Mouse (Mus musculus) lung, postnatal 0 days (tissue): ENCODE results near the gene Hba-a2. TPM values are rescaled to one million over a fixed set of nuclear protein-coding genes. Genes with fewer than 3 reads are reported as not detected.

Experiments used
- ATAC-seq: fragments of 200-750 bp; cut with Nextera tagmentation; 2 replicates; pipeline ENCODE4 v1.8.0; 2017; ENCODE audit warnings: moderate library complexity
- DNase-seq: peaks from one replicate; pipeline ENCODE4 v3.0.0-alpha.2; 2016; ENCODE audit warnings: low spot score
- H3K27ac ChIP-seq: fragments of 300-500 bp; sonication (generic); 2 replicates; pipeline ENCODE4 v1.5.1; 2014; ENCODE audit warnings: antibody characterized with exemption, mild to moderate bottlenecking, low read length, mixed read lengths
- H3K27me3 ChIP-seq: fragments of 300-500 bp; sonication (generic); replicated peaks from 2 replicates; pipeline ENCODE4 v1.6.1; 2014; ENCODE audit warnings: low read length, mixed read lengths; ENCODE audit not compliant: insufficient read depth
- H3K36me3 ChIP-seq: fragments of 300-500 bp; sonication (generic); 2 replicates; pipeline ENCODE4 v1.6.1; 2014; ENCODE audit warnings: low read length, mixed read lengths; ENCODE audit not compliant: insufficient read depth
- H3K4me1 ChIP-seq: fragments of 300-500 bp; sonication (generic); 2 replicates; pipeline ENCODE4 v1.6.1; 2014; ENCODE audit warnings: antibody characterized with exemption, low read depth, low read length, mixed read lengths; ENCODE audit not compliant: insufficient read depth
- H3K4me2 ChIP-seq: fragments of 300-500 bp; sonication (generic); replicated peaks from 2 replicates; pipeline ENCODE4 v1.6.1; 2014; ENCODE audit warnings: low read depth, mild to moderate bottlenecking, low read length, moderate library complexity, mixed read lengths
- H3K4me3 ChIP-seq: fragments of 300-500 bp; sonication (generic); 2 replicates; pipeline ENCODE4 v1.5.1; 2014; ENCODE audit warnings: low read depth, low read length
- H3K9ac ChIP-seq: fragments of 300-500 bp; sonication (generic); replicated peaks from 2 replicates; pipeline ENCODE4 v1.6.1; 2014; ENCODE audit warnings: low read depth, mild to moderate bottlenecking
- H3K9me3 ChIP-seq: fragments of 300-500 bp; sonication (generic); 2 replicates; pipeline ENCODE4 v1.6.1; 2016; ENCODE audit warnings: low read length, mixed read lengths
- CTCF ChIP-seq: IDR thresholded peaks from 2 replicates; pipeline ENCODE4 v1.5.1; 2016; ENCODE audit warnings: antibody characterized with exemption, mild to moderate bottlenecking
- EP300 ChIP-seq: IDR thresholded peaks from 2 replicates; pipeline ENCODE4 v1.6.1; 2016; ENCODE audit warnings: antibody characterized with exemption, mild to moderate bottlenecking, control low read depth
- WGBS: fragments of 180-500 bp; shearing (Covaris S2); extraction: QIAGEN DNeasy Blood & Tissue Kit; methylation state at CpG from one replicate; pipeline ENCODE4 v1.1.7; 2014; 5-methylcytosine and 5-hydroxymethylcytosine counted together
- polyA plus RNA-seq: library from polyadenylated mRNA; unstranded; fragments of >200 nt; fragmentation: Nextera tagmentation; extraction: Ambion mirVana; gene quantifications from 2 replicates; pipeline ENCODE4 v1.2.1, GENCODE M21; 2015

Hba-a2 gene
- polyA plus RNA-seq, 1 experiment from 2014 or later = 27,628 TPM

DNA sequence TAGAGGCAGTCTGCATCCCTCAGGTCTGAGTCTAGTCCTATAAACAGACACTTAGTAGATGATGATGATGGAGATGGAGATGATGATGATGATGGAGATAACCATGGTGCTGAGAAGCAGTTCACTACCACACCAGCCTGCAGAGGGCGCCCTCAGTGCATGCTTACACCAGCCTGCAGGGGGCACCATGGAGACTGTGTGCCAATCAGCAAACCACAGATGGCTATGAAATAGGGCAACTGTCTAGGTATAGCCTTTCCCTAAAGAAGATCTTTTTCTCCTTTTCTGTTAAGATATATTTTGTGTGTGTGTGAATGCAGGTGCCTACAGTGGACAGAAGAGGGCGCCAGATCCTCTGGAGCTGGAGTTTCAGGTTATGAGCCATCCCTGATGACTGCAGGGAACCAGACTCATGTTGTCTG lies 46.5 kb downstream of the Hba-a2 start:
- ATAC-seq = no peak
- H3K9ac ChIP-seq = no peak overlapping the region
- WGBS = 13% methylated on average over 2 of the region's 2 CpGs
- no peak overlapping the region for H3K27ac ChIP-seq
- H3K9me3 ChIP-seq = no peaks in the 10 kb centered on the region
- H3K4me3 ChIP-seq = no peak overlapping the region
- peak; percentile 62 for DNase-seq
- H3K36me3 ChIP-seq = no peaks in the 10 kb centered on the region
- H3K4me2 ChIP-seq = no peak overlapping the region
- peaks cover 9% of the 10 kb centered on the region; the same call in 1 of the 2 replicates for H3K4me1 ChIP-seq
- H3K27me3 ChIP-seq = no peaks in the 10 kb centered on the region
- TF ChIP-seq EP300 (no peak), CTCF (peak; percentile 92)

DNA sequence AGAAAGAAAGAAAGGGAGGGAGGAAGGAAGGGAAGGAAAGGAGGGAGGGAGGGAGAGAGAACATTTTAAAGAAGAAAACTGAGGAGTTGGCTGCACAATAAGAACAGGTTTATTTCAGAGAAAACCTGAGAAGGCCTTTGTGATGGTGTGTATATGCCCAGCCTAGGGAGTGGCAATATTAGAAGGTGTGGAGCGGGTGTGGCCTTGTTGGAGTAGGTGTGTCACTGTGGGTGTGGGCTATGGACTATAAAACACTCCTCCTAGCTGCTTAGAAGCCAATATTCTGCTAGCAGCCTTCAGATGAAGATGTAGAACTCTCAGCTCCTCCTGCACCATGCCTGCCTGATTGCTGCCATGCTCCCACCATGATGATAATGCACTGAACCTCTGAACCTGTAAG lies 47.1 kb downstream of the Hba-a2 start:
- Histone ChIP-seq H3K27ac (no peak overlapping the region), H3K4me2 (no peak overlapping the region), H3K9ac (no peak overlapping the region), H3K9me3 (no peaks in the 10 kb centered on the region), H3K36me3 (no peaks in the 10 kb centered on the region), H3K27me3 (no peaks in the 10 kb centered on the region), H3K4me3 (no peak overlapping the region), H3K4me1 (peaks cover 9% of the 10 kb centered on the region; the same call in 1 of the 2 replicates)
- TF ChIP-seq CTCF = no peak
- no peak for TF ChIP-seq EP300
- 100% methylated on average over 1 of the region's 1 CpGs for WGBS
- ATAC-seq (no peak), DNase-seq (no peak)

DNA sequence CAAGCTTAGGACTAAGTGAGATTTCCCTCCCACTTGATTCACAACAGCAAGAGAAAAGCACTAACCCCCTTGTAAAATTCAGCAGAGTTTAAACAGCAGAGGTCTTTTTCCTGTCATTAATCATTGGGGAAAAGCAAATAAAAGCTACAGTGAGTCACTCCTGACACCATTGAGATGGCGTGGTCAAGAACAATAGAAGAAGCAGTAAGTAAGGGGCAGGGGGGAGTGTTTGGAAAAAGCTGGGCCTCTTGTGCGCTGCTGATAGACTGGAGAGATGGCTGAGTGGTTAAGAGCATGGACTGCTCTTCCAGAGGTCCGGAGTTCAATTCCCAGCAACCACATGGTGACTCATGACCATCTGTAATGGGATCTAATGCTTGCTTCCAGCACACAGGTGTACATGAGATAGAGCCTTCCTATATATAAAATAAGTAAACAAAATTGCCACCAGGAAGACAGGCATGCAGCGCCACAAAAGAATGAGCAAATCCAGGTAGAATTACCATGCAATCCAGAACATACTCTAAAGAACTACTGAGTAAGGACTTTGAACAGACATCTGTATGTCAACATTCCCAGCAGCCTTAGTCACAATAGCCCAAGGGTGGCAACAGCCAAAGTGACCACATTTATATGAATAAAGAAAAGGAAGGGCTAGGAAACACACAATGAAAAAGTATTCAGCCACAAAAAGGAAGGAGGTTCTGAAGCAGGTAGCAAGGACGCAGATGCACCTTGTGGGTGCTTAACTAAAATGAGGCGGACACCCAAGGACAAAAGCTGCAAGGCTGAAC lies 49.4 kb downstream of the Hba-a2 start:
- no peak overlapping the region for H3K27ac ChIP-seq
- DNase-seq = peak; percentile 53
- H3K4me3 ChIP-seq = no peak overlapping the region
- no peaks in the 10 kb centered on the region for H3K36me3 ChIP-seq
- H3K4me2 ChIP-seq = no peak overlapping the region
- no peaks in the 10 kb centered on the region for H3K27me3 ChIP-seq
- H3K4me1 ChIP-seq = peaks cover 9% of the 10 kb centered on the region; the same call in 1 of the 2 replicates
- WGBS = 58% methylated on average over 6 of the region's 6 CpGs
- H3K9ac ChIP-seq = no peak overlapping the region
- H3K9me3 ChIP-seq = no peaks in the 10 kb centered on the region
- ATAC-seq = peak; percentile 27
- TF ChIP-seq CTCF (no peak), EP300 (no peak)

Other genes starting within 250 kb of the Hba-a2 start
- 0.05 TPM in 1 of 2 replicates, not detected in the other for gene Il9r, start 96.2 kb upstream of the Hba-a2 start, polyA plus RNA-seq
- 18.9 and 20.8 TPM in 2 replicates for gene Snrnp25, start 91.1 kb upstream of the Hba-a2 start, polyA plus RNA-seq
- 54.8 and 58.5 TPM in 2 replicates for gene Rhbdf1, start 74.2 kb upstream of the Hba-a2 start, polyA plus RNA-seq
- gene Mpg, start 70.0 kb upstream of the Hba-a2 start, polyA plus RNA-seq = 22.9 and 25.9 TPM in 2 replicates
- gene Nprl3, start 28.8 kb upstream of the Hba-a2 start, polyA plus RNA-seq = 33.6 TPM in 2 replicates
- 5.0 and 7.7 TPM in 2 replicates for gene Hba-x, start 20.1 kb upstream of the Hba-a2 start, polyA plus RNA-seq
- 11,284 and 13,685 TPM in 2 replicates for gene Hba-a1, start 13.0 kb upstream of the Hba-a2 start, polyA plus RNA-seq
- 2.8 and 4.0 TPM in 2 replicates for gene Hbq1b, start 9.5 kb upstream of the Hba-a2 start, polyA plus RNA-seq
- gene Hbq1a, start 3.6 kb downstream of the Hba-a2 start, polyA plus RNA-seq = 0.94 and 1.4 TPM in 2 replicates
- gene Sh3pxd2b, start 51.3 kb downstream of the Hba-a2 start, polyA plus RNA-seq = 7.4 and 9.4 TPM in 2 replicates
- gene Ubtd2, start 158.9 kb downstream of the Hba-a2 start, polyA plus RNA-seq = 23.7 and 25.1 TPM in 2 replicates
- gene Efcab9, start 235.6 kb downstream of the Hba-a2 start, polyA plus RNA-seq = 0.18 and 0.30 TPM in 2 replicates
- 1.9 and 2.4 TPM in 2 replicates for gene Stk10, start 236.8 kb downstream of the Hba-a2 start, polyA plus RNA-seq